Mouse (Mus musculus) thymus, postnatal 4 days (tissue): ENCODE data around the gene Neurl3.
A peak's percentile ranks its signal among the peaks of the same experiment; 100 is the strongest.

Experiments used
- DNase-seq: peaks from one replicate; pipeline ENCODE4 v3.0.0; 2021

Gene Neurl3

DNA sequence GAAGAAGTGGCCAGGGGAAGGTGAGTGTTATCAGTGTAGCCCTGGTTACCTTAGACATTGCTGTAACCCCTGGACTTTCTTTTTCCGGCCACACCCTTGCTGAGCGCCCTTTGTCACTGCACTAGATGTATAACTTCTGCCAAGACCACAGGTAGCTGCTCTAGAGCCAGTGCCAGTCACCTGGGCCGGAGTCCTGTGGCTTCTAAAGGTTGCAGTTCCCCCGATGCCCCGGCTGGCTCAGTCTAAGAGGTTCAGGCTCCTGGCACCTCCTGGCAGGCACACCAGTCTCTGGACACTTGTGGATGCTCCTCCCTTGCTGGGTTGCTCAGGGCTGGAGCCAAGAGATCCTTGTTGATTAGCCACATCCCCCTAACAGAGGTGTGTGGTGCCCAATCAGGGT is at the start of gene Neurl3:
Gene Neurl3, minus strand, starts transcription at position 225 of the 400 bp plus-strand sequence.
- peak; percentile 15 for DNase-seq

DNA sequence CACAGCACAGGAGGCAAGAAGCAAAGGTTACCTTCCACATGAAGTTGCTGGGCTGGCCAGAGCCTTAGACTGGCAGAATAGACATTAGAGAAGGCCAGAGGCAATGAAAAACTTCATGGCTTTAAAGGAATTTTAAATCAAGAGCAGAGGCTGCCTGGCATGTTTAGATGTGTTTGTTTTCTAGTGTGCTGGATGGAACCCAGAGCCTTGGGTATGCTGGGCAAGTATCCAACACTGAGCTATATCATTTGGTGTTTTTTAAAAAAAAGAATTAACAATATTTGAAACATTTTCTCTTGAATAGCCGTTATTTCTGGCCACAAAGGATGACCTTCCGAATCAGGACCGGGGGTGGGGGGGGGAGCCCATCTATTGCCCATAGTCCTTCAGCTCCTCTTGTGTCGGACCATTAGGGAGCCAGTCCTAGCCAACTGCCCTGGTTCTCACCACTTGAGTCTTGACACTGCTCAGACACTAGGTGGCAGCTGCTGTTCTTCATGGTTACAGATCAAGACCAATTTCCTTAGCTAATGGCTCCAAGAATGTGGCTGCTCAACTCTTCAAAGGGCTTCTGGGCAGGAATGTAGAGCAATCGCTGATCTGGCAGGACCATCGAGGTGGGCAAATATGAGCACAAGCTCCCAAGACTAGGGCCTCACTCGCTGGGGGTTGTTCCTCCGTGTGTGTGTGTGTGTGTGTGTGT is 49.4 kb upstream of the Neurl3 start:
- DNase-seq, result no peak

DNA sequence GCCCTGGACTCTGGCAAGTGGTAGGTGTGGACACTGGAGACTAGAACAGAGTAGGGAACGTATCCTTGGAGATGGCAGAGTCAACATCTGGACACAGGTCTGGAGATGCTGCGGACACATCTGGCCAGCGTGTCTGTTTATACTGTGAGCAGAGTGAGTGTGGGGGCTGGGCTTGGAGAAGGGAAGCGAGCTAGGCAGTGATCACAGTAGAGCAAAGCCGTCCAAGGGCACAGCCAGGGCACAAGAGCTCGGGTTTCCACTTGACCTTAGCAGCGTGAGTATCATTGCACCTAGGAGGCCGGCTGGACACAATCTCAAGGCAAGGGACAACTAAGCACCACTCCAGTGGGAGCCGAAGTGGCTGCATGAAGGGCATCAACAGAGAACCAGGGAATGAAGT is 48.6 kb upstream of the Neurl3 start:
- no peak for DNase-seq

DNA sequence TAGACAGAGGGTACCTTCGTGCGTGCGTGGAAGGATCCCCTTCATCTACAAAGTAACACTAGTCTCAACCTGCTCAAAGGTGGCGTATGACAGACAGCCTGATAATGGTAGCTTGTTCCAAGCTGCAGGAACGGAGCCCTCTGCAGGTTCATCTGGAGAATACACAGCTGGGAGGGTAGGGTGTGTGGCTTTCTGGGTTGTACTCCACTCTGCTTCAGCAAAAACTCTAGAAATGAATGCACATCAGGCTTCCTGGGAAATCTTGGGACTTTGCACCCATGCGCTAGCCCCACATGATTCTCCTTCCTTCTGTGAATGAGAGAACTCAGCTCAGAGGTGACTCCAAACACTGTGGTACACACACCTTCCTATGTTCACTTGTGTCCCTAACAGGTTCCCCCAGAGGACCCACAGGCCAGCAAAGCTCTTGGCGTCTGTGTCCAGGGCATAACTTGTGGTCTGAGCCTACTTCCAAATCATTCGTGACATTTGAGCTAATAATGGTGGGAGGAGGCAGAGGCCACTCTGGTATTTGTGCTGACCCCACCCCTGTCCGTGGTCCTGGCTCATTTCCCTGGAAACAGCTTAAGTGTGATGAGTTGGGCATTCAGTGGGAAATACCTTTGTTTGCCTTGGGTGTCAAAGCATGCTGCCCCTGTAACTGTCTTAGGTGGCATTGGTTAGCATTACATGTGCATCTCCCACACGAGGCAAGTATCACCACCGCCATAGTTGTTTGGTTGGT is 47.5 kb upstream of the Neurl3 start:
- peak; percentile 58 for DNase-seq

DNA sequence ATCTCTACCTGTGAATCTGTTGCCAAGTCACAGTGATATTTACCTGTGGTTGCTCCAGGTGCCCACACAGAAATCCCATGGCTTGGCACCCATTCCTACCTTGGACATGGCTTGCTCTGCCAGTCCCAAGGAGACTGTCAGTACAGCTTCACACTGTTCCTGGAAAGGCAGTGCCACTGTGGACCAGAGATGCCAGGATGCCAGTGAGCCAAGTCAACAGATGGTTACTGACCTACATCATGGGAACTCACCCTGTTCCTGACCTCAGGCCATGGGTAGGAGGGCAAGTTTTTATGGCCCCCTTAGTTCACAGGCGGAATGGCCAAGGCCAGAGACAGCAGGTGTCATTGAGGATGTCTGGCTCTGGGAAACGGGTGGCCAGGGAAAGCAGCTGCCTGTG is 46.7 kb upstream of the Neurl3 start:
- no peak for DNase-seq

DNA sequence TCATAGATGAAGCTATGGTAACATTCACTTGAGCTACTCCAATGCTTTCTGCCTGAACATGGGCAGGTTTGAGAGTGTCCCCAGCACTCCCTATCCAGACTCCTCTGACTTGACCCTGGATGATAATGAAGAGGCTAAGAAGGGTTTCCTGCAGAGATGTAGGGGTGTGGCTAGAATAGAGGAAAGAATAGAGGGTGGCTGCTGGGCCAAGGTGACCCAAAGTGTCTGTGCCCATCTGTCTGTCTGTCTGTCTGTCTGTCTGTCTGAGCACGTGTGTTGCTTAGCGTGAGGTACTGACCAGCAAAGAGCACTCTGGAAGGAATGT is 41.3 kb upstream of the Neurl3 start:
- DNase-seq, result no peak

DNA sequence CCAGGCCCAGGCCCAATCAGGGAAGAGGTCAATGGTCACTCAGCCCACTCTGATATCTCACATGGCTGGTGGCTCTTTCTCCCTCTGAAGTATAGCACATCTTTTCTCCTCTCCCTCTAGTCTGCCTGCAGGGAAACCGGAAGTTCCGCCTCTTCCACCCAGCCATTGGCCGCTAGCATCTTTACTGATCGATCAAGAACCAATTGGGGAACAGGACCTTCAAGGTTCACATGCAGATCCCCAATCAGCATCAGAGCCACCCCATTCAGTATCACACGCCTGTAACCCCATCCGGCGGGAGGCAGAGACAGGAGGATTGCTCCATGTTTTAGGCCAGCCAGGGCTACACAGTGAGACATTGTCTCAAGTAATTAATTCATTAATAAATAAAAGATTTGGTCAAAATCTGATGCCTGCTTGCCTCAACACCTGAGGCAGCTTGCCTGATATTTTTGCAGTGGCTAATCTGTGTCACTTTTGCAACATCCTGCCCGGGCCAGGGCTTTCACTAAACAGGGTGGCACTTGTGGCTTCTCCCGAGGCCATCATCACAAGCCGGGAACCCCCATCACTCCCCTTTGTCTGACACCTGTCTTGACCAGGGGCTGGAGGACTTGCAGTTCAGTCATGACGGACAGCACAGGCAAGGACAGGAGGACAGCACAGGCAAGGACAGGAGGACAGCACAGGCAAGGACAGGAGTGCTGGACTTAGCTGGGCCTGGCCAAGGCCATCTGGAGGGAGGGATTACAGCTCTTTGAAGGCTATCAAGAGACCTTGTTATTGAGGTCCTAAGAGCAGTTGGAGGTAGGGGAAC is 40.7 kb upstream of the Neurl3 start:
- no peak for DNase-seq

DNA sequence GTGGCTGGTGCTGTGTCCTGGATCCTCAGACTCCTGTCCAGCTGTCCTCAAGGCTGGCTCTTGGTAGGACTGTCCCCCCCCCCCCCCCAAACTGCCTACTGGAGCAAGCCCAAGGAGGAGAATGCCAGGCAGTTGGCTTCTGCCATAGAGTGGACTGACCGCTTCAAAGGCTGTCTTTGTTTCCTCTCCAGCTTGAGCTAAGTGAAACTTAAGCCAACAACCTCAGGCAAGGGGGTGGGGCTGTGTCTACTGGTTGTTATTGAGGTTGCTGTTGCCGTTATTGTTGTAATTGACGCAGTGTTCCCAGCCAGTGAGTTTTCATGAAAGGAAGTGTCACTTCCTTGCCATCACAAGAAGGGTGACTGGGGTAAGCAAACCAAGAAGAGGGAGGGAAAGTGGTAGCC is 35.0 kb upstream of the Neurl3 start:
- DNase-seq, result no peak

DNA sequence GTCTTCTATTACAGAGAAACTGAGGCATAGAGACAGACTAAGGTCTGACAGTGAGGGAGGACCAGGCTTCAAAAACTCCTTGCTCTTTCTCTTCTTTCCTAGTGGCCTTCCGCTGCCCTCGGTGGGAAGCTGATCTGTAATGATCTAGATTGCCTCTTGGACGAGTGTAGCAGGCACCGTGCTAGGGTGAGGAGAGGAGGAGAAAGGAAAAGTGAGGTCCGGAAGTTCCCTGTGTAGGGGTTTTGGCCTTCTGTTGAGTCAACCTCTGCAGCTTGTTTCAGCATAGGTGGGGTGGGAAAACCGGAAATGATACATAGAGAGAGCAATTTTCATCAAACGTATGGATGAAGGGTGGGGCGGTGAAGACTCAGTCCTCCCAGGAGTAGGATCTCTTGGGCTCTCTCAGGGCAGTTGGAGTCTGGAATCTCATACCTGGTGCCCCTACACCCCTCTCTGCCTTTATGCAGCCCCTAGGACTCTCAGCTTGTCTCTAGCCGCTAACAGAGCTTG is 34.5 kb upstream of the Neurl3 start:
- DNase-seq, result no peak

DNA sequence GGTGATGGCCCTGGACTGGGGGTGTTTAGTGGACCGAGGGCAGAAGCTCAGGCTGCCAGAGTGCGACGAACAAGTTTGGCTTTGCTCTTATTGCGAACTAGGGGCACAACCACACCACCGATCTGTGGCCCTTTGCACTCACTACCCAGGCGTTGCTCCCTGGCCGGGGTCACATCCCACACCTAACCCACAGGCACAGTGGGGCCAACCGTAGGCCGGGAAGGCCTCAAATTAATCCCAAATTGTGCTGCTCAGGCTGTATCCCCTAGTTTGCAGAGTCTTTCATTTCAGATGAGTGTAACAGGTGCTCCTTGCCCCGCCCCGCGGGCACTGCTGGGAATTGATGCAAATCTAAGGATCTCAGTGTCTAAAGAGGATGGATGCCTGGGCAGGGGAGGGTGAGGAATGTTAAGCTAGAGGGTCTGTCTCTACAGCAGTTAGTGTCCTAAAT is 34.0 kb upstream of the Neurl3 start:
- peak; percentile 58 for DNase-seq

DNA sequence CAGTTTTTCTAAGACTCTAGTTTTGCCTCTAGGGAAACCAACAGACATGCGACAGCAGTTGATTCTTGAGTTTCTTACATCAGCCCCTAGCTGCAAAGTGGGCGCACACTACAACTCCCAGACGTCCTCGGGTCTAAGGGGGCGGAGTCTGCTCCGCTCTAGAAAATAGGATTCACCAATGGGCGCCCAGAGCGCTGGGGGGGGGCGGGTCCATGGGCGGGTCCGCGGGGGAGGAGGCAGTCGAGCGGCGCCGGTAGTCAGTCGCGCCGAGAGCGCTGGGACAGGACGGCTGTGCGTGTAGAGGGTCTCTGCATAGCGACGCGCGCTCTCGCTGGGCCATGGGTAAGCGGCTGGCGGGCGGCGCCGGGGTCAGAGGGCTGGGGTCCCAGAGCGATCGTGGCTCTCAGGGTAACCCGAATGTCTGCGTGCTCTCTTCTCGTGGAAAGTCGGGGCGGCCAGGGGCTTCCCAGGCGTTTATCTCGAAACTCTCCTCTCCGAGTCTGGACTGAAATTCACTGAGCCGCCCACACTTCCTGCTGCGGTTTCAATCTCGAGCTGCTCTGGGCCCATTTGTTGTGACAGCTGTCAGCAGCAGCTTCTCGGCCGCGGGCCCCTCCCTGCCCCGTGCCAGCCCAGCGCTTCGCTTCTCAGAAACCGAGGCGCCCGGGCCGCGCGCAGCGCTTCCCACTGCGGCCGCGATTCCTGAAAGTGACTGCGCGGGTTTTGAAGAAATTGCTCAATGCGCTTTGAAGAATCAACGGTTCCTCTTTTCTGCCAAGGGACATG is 33.2 kb upstream of the Neurl3 start, which contains the start of gene Arid5a:
Gene Arid5a, plus strand, starts transcription at position 239 of the 786 bp plus-strand sequence.
- peak; percentile 93 for DNase-seq

DNA sequence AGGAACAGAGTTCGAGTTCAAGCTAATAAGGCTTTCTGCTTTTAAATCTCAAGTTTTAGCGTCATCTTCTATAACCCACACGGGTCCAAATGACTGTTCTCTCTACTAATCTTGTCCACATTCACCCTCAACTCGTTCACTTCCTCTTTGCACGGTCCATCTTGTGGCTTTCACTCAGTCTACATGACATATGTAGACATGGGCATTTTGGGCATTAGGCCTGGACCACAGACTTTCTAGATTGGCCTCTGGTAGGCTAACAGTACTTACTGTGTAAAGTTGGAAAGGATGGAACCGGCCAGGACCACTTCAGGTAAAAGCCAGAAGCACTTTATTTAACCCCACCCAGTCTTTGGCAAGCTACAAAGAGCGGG is 32.6 kb upstream of the Neurl3 start:
- no peak for DNase-seq

DNA sequence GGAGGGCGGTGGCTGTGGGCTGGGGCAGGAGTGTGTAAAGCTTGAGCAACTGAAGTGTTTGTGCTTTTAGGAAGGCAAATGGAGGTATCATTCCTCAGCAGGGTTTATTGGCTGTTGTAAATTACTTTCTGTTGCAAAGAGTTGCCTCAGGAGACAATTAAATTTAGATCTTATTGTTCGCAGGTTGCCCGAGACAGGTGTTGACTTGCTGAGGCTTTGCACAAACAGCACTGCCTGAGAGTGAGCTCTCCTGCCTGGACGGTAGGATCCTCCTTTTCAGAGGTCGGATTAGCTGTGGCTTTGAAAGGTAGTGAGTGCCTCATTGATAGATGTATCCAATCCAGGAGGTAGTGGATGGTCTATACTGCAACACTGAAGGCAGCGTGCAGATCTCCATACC is 31.6 kb upstream of the Neurl3 start:
- no peak for DNase-seq

DNA sequence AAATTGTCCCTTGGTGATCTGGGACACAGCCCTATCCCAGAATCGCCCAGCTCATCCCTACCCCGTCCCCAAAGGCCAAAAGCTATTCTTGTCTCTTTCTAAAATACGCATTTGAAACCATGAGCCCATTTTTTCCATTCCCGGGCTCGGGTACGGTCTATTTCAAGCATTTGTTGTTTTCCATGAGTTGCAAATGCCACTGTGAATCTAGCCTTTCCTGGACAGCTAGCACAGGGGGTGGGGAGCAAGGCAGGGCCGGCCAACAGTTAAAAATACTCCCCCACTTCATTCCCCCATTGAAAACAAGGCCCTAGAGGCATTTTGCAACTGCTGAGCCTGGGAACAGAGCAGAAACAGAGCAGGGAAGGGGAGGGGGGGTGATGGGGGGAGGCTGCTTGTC is 30.3 kb upstream of the Neurl3 start:
- DNase-seq, result no peak

DNA sequence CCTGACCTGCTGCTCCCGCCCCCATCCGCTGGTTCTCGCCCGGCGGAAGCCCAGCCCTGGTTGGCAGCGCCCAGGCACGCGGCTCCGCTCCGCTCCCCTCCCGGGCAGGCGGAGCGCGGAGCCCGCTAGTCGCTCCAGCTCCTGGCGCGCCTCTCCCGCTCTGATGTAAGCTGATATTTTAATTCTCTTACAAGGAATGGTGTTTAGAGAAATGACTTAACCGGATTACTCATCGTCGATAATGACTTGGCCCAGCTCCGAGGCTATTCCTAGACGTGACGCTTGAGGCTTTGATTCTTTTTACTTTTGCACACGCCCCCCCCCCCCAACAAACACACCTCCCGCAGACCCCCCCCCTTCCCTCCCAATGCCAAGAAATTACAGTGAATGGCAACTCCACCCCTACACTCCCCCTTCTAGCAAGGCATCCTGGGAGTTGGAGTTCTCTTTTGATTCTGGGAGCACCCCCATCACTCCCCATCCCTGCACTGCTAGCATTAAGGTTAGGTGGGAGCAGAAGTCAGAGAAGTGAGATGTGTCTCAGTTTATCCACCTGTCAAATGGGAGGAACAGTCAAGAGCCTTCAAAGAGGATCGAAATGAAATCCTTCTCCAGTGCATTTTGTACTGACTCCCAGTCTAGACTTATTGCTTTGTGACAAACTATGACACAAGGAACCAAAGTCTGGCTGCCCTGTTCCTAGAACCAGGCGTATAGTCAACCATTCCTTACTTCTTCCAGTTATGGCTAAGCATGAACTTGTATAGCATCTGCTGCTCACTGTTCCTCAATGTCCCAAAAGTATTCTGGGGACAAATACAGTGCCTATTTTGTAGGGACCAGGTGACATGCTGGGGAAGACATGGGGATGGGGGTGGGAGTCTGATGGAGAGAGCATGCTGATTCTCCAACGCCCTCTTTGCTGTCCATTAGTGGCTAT is 29.2 kb upstream of the Neurl3 start:
- DNase-seq, result peak; percentile 62

DNA sequence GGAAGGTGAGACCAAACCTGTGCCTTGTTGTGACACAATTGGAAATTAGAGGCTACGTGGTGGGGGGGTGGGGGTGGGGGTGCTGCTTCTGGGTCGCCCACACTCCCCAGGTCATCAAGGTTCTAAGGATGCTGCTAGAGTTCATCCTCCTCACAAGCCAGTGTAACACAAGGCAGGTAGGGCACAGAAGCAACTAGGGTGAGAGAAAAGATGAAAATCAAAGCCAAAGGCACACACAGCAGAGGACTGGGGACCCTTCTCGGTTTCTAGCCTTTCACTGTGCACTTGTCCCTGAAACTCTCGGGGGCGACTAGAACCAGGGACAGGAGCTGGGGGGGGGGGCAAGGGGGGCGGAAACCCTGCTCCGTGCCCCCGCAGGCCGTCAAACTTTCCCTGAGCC is 28.5 kb upstream of the Neurl3 start:
- no peak for DNase-seq

DNA sequence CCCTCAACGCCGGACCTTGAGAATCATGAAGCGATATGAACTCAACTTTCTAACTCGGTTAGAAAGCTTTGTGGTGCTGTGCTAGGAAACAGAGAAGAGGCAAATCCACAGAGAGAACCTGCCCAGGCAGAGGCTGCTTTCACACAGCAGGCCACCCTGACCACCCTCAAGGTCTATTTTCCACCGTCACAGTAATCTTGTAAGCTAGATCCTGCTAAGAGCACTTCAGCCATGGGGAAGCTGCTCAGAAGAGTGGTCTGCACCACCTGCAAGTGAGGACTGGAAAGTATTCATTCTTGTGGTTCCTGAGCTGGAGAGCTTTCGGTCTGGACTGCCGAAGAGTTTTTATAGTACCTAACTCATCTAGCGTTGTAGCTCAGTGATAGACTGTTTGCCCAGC is 27.8 kb upstream of the Neurl3 start:
- no peak for DNase-seq

DNA sequence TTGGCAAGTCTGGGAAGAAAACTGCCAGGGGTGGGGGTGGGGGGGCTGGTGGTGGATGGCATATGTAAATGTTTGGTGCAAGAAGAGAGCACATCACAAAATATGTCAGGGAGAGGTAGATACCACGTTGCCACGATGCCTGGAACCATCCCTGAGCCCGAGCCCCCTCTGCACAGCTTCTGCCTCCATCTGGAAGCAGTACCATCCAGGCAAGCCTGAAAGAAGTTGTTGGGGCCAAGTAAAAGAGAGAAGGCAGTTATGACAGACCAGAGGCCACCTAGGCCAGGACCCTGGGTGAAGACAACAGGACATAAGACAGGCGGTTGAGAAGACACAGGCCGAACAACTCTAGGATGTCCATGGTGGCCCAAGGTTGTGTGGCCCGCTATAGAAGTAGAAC is 26.0 kb upstream of the Neurl3 start:
- DNase-seq, result no peak

DNA sequence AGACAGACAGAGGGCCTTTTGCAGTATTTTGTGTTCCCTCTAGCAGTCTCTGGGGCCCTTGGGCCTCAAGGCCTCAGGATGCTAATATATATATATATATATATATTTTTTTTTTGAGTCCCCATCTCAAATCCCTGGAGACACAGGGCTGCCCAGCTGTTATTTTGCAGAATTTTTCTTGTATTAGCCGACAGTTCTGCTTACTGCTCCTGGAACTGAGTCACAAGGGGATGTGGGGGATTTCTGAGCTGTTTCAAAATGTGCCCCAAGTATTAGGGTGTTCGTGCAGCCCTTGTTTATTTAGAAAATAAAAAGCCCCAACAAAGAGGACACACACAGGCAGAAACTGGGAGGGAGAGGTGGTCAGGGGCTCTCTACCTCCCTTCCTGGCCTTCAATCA is 25.2 kb upstream of the Neurl3 start:
- no peak for DNase-seq

DNA sequence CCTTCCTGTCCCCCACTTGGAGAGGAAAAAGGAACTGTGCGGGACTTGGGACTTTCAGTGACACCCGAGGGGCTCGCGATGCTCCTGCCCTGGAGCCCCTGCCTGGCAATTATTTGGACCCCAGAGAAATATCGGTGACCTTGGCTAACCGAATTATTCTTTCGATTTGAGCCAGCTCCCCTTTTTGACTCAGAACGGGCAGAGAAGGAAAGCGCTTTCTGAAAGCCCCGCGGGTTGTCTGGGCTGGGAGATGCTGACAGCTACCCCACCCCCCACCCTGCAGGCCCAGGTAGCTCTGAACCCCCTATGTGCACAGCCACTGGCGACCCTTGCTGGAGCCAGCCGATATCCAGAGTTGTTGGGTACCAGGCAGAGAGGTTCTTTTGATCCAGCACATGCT is 24.6 kb upstream of the Neurl3 start:
- no peak for DNase-seq

DNA sequence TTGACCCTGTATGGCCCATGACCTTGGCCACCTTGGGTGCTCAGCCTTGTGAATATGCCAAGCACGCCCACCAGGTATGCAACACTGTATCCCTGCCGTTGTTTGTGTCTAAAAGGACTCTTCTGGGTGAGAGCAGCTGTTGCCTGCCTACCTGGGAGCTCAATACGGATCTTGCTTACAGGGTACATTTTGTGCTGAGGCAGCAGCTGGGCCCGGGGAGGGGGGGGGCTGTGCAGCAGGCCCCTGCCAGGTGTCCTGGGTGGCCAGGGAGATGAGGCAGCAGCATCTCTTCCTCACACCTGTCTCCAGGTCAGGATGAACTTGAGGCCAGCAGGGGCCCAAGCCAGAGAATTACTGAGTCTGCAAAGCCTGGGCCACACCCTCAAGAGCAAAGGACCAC is 23.6 kb upstream of the Neurl3 start:
- DNase-seq, result no peak
